Mouse (Mus musculus) limb, embryonic 11.5 days (tissue): Measurements from ENCODE around the gene Ubac2. TPM values are rescaled to one million over a fixed set of nuclear protein-coding genes. Genes with fewer than 3 reads are reported as not detected.

Experiments
- ATAC-seq: fragments of 200-750 bp; cut with Nextera tagmentation; 2 replicates; pipeline ENCODE4 v1.8.0; 2017; ENCODE audit warnings: low read depth; ENCODE audit not compliant: insufficient number of reproducible peaks, low FRiP score, low TSS enrichment
- DNase-seq: peaks from one replicate; pipeline ENCODE4 v3.0.0-alpha.2; 2015; ENCODE audit warnings: low spot score
- H3K27ac ChIP-seq: fragments of 300-500 bp; sonication (generic); replicated peaks from 2 replicates; pipeline ENCODE4 v1.5.1; 2014; ENCODE audit warnings: low read depth, mild to moderate bottlenecking, low read length
- H3K27me3 ChIP-seq: fragments of 300-500 bp; sonication (generic); 2 replicates; pipeline ENCODE4 v1.6.1; 2014; ENCODE audit warnings: mild to moderate bottlenecking, low read length, mixed read lengths; ENCODE audit not compliant: control insufficient read depth, insufficient read depth
- H3K36me3 ChIP-seq: fragments of 300-500 bp; sonication (generic); 2 replicates; pipeline ENCODE4 v1.6.1; 2014; ENCODE audit warnings: mild to moderate bottlenecking, low read length, moderate library complexity, mixed read lengths; ENCODE audit not compliant: control insufficient read depth, insufficient read depth
- H3K4me1 ChIP-seq: fragments of 300-500 bp; sonication (generic); 2 replicates; pipeline ENCODE4 v1.6.1; 2014; ENCODE audit warnings: low read length, mixed read lengths; ENCODE audit not compliant: control insufficient read depth, insufficient read depth
- H3K4me2 ChIP-seq: fragments of 300-500 bp; sonication (generic); 2 replicates; pipeline ENCODE4 v1.6.1; 2014; ENCODE audit warnings: low read depth, mild to moderate bottlenecking, moderate library complexity; ENCODE audit not compliant: severe bottlenecking
- H3K4me3 ChIP-seq: fragments of 300-500 bp; sonication (generic); 2 replicates; pipeline ENCODE4 v1.5.1; 2014; ENCODE audit warnings: low read depth, low read length
- H3K9ac ChIP-seq: fragments of 300-500 bp; sonication (generic); 2 replicates; pipeline ENCODE4 v1.6.1; 2014; ENCODE audit warnings: mild to moderate bottlenecking, low read length
- H3K9me3 ChIP-seq: fragments of 300-500 bp; sonication (generic); 2 replicates; pipeline ENCODE4 v1.6.1; 2016; ENCODE audit warnings: low read length; ENCODE audit not compliant: control insufficient read depth
- WGBS: fragments of 180-500 bp; shearing (Covaris S2); extraction: QIAGEN DNeasy Blood & Tissue Kit; methylation state at CpG from one replicate; pipeline ENCODE4 v1.1.7; 2014; 5-methylcytosine and 5-hydroxymethylcytosine counted together
- polyA plus RNA-seq: library from polyadenylated mRNA; unstranded; fragments of >200 nt; fragmentation: Nextera tagmentation; extraction: Ambion mirVana; gene quantifications from 2 replicates; pipeline ENCODE4 v1.2.1, GENCODE M21; 2014

Gene Ubac2
- polyA plus RNA-seq, 1 experiment from 2014 or later = 75.4 TPM

- DNase-seq = no peak
- Histone ChIP-seq H3K9ac (no peak overlapping the region), H3K9me3 (no peaks in the 10 kb centered on the region), H3K4me2 (no peak overlapping the region), H3K4me1 (no peaks in the 10 kb centered on the region), H3K4me3 (no peak overlapping the region), H3K27ac (no peak overlapping the region), H3K36me3 (no peaks in the 10 kb centered on the region), H3K27me3 (no peaks in the 10 kb centered on the region)
- WGBS = 91% methylated on average over 11 of the region's 11 CpGs
- no peak for ATAC-seq
Observed at GRCm38 (mm10) chr14:121954129-121954528, 75.7 kb downstream of the Ubac2 start.

- no peak overlapping the region for H3K9ac ChIP-seq
- H3K36me3 ChIP-seq = no peaks in the 10 kb centered on the region
- no peak overlapping the region for H3K4me3 ChIP-seq
- no peak overlapping the region for H3K27ac ChIP-seq
- H3K4me2 ChIP-seq = no peak overlapping the region
- ATAC-seq (no peak), DNase-seq (no peak)
- H3K27me3 ChIP-seq = no peaks in the 10 kb centered on the region
- H3K4me1 ChIP-seq = no peaks in the 10 kb centered on the region
- 96% methylated on average over 12 of the region's 12 CpGs for WGBS
- H3K9me3 ChIP-seq = no peaks in the 10 kb centered on the region
Observed at GRCm38 (mm10) chr14:121954608-121955007, 76.2 kb downstream of the Ubac2 start.

GRCm38 (mm10) chr14:121955176-121955795 is 76.9 kb downstream of the Ubac2 start:
- Histone ChIP-seq H3K4me2 (no peak overlapping the region), H3K36me3 (no peaks in the 10 kb centered on the region), H3K27me3 (no peaks in the 10 kb centered on the region), H3K4me3 (no peak overlapping the region), H3K9me3 (no peaks in the 10 kb centered on the region), H3K4me1 (no peaks in the 10 kb centered on the region), H3K27ac (no peak overlapping the region), H3K9ac (no peak overlapping the region)
- DNase-seq (no peak), ATAC-seq (no peak)
- WGBS = 83% methylated on average over 5 of the region's 5 CpGs

- H3K4me3 ChIP-seq = no peak overlapping the region
- no peak overlapping the region for H3K4me2 ChIP-seq
- H3K36me3 ChIP-seq = no peaks in the 10 kb centered on the region
- H3K9me3 ChIP-seq = no peaks in the 10 kb centered on the region
- no peak for DNase-seq
- no peaks in the 10 kb centered on the region for H3K4me1 ChIP-seq
- WGBS = 94% methylated on average over 5 of the region's 5 CpGs
- no peak for ATAC-seq
- H3K27ac ChIP-seq = no peak overlapping the region
- no peak overlapping the region for H3K9ac ChIP-seq
- no peaks in the 10 kb centered on the region for H3K27me3 ChIP-seq
Observed at GRCm38 (mm10) chr14:121956291-121956690, 77.9 kb downstream of the Ubac2 start.

- Histone ChIP-seq H3K9me3 (no peaks in the 10 kb centered on the region), H3K36me3 (no peaks in the 10 kb centered on the region), H3K27me3 (no peaks in the 10 kb centered on the region), H3K27ac (no peak overlapping the region), H3K4me2 (no peak overlapping the region), H3K9ac (no peak overlapping the region), H3K4me1 (no peaks in the 10 kb centered on the region), H3K4me3 (no peak overlapping the region)
- 96% methylated on average over 10 of the region's 10 CpGs for WGBS
- no peak for DNase-seq
- no peak for ATAC-seq
Observed at GRCm38 (mm10) chr14:121957176-121957871, 78.9 kb downstream of the Ubac2 start.

GRCm38 (mm10) chr14:121958041-121958750 is 79.8 kb downstream of the Ubac2 start:
- no peak for ATAC-seq
- no peaks in the 10 kb centered on the region for H3K27me3 ChIP-seq
- no peaks in the 10 kb centered on the region for H3K36me3 ChIP-seq
- no peak overlapping the region for H3K9ac ChIP-seq
- no peaks in the 10 kb centered on the region for H3K4me1 ChIP-seq
- H3K9me3 ChIP-seq = no peaks in the 10 kb centered on the region
- DNase-seq = no peak
- WGBS = 92% methylated on average over 3 of the region's 3 CpGs
- no peak overlapping the region for H3K4me3 ChIP-seq
- H3K4me2 ChIP-seq = no peak overlapping the region
- H3K27ac ChIP-seq = no peak overlapping the region

- no peak overlapping the region for H3K4me2 ChIP-seq
- ATAC-seq (no peak), DNase-seq (no peak)
- H3K9ac ChIP-seq = no peak overlapping the region
- H3K4me3 ChIP-seq = no peak overlapping the region
- H3K27me3 ChIP-seq = no peaks in the 10 kb centered on the region
- H3K36me3 ChIP-seq = no peaks in the 10 kb centered on the region
- WGBS = 55% methylated on average over 10 of the region's 10 CpGs
- no peaks in the 10 kb centered on the region for H3K9me3 ChIP-seq
- peaks cover 3% of the 10 kb centered on the region; the same call in 1 of the 2 replicates for H3K4me1 ChIP-seq
- H3K27ac ChIP-seq = no peak overlapping the region
Observed at GRCm38 (mm10) chr14:121958751-121959537, 80.5 kb downstream of the Ubac2 start.

- no peaks in the 10 kb centered on the region for H3K36me3 ChIP-seq
- H3K27me3 ChIP-seq = no peaks in the 10 kb centered on the region
- DNase-seq (no peak), ATAC-seq (no peak)
- H3K4me2 ChIP-seq = no peak overlapping the region
- whole genome bisulfite sequencing = 92% methylated on average over 3 of the region's 3 CpGs
- H3K9ac ChIP-seq = no peak overlapping the region
- peaks cover 5% of the 10 kb centered on the region; the same call in 1 of the 2 replicates for H3K4me1 ChIP-seq
- no peak overlapping the region for H3K4me3 ChIP-seq
- H3K9me3 ChIP-seq = no peaks in the 10 kb centered on the region
- no peak overlapping the region for H3K27ac ChIP-seq
Observed at GRCm38 (mm10) chr14:121959538-121959980, 81.1 kb downstream of the Ubac2 start.
